Mouse (Mus musculus): ENCODE results near the gene Kif18b. TPM values are rescaled to one million over a fixed set of nuclear protein-coding genes. Genes with fewer than 3 reads are reported as not detected.

Kif18b gene
- polyA plus RNA-seq, 1 experiment from 2014 or later, result 13.0 TPM

Other genes with a start within 250 kb of the Kif18b start
- 58.1 and 59.8 TPM in 2 replicates for gene Ccdc43, start 227.3 kb downstream of the Kif18b start, polyA plus RNA-seq (2016; fragmentation: Nextera tagmentation; extraction: Ambion mirVana)
- gene Adam11, start 163.7 kb downstream of the Kif18b start, polyA plus RNA-seq (2016; fragmentation: Nextera tagmentation; extraction: Ambion mirVana), result 16.3 and 21.0 TPM in 2 replicates
- gene Gjc1, start 105.4 kb downstream of the Kif18b start, polyA plus RNA-seq (2016; fragmentation: Nextera tagmentation; extraction: Ambion mirVana), result 80.7 and 89.6 TPM in 2 replicates
- gene Higd1b, start 89.3 kb downstream of the Kif18b start, polyA plus RNA-seq (2016; fragmentation: Nextera tagmentation; extraction: Ambion mirVana), result not detected in 2 replicates
- 347 and 348 TPM in 2 replicates for gene Eftud2, start 44.1 kb downstream of the Kif18b start, polyA plus RNA-seq (2016; fragmentation: Nextera tagmentation; extraction: Ambion mirVana)
- gene Ccdc103, start 43.9 kb downstream of the Kif18b start, polyA plus RNA-seq (2016; fragmentation: Nextera tagmentation; extraction: Ambion mirVana), result 1.4 and 1.8 TPM in 2 replicates
- not detected in 2 replicates for gene Fam187a, start 40.0 kb downstream of the Kif18b start, polyA plus RNA-seq (2016; fragmentation: Nextera tagmentation; extraction: Ambion mirVana)
- gene Gfap, start 24.2 kb downstream of the Kif18b start, polyA plus RNA-seq (2016; fragmentation: Nextera tagmentation; extraction: Ambion mirVana), result 0.14 and 0.16 TPM in 2 replicates
- gene C1ql1, start 21.6 kb upstream of the Kif18b start, polyA plus RNA-seq (2016; fragmentation: Nextera tagmentation; extraction: Ambion mirVana), result 1.5 and 2.7 TPM in 2 replicates
- gene Nmt1, start 103.1 kb upstream of the Kif18b start, polyA plus RNA-seq (2016; fragmentation: Nextera tagmentation; extraction: Ambion mirVana), result 63.2 and 66.0 TPM in 2 replicates
- gene Dcakd, start 103.2 kb upstream of the Kif18b start, polyA plus RNA-seq (2016; fragmentation: Nextera tagmentation; extraction: Ambion mirVana), result 304 and 308 TPM in 2 replicates
- gene Plcd3, start 176.5 kb upstream of the Kif18b start, polyA plus RNA-seq (2016; fragmentation: Nextera tagmentation; extraction: Ambion mirVana), result 1.7 and 2.6 TPM in 2 replicates
- 6.3 and 10.1 TPM in 2 replicates for gene Acbd4, start 176.6 kb upstream of the Kif18b start, polyA plus RNA-seq (2016; fragmentation: Nextera tagmentation; extraction: Ambion mirVana)
- 2.8 and 2.9 TPM in 2 replicates for gene Hexim1, start 191.1 kb upstream of the Kif18b start, polyA plus RNA-seq (2016; fragmentation: Nextera tagmentation; extraction: Ambion mirVana)
- 8.4 and 10.9 TPM in 2 replicates for gene Hexim2, start 207.3 kb upstream of the Kif18b start, polyA plus RNA-seq (2016; fragmentation: Nextera tagmentation; extraction: Ambion mirVana)
- gene Fmnl1, start 246.0 kb upstream of the Kif18b start, polyA plus RNA-seq (2016; fragmentation: Nextera tagmentation; extraction: Ambion mirVana), result 0.49 and 0.67 TPM in 2 replicates